Comparison of ENCODE assay signal across 28 mouse cellular contexts in genomic region chr2:130353889-130354288, GRCm38 (mm10). TPM values are rescaled to one million over a fixed set of nuclear protein-coding genes. Genes with fewer than 3 reads are reported as not detected.
DNase-seq lines count a peak whose midpoint lies in the region; ATAC-seq lines count a peak whose summit lies in the region.
"Had no signal": no experiment of that assay in that cellular context is flagged by ENCODE, and none has a peak within 500 bp of the region (broad histone marks: within the 10 kb centered on the region; RNA-seq: fewer than 3 reads in every experiment).

No protein-coding gene starts in this region.

- no peak for ATAC-seq in forebrain, embryonic 15.5 days (replicated peaks)
- ATAC-seq in forebrain, embryonic 13.5 days, result no peak
- ATAC-seq: forebrain, embryonic 16.5 days; hindbrain, embryonic 16.5 days; inflammation-experienced regulatory T-cells, adult 6 months had no signal

- H3K4me3 ChIP-seq in forebrain, embryonic 15.5 days, result no peak overlapping the region
- no peak overlapping the region for H3K4me3 ChIP-seq in forebrain, embryonic 13.5 days
- no peak overlapping the region for H3K4me3 ChIP-seq in heart, embryonic 10.5 days
- H3K4me3 ChIP-seq: embryonic facial prominence, embryonic 15.5 days; erythroblast, embryonic 14.5 days; forebrain, embryonic 10.5 days; heart, adult 2 months; heart, embryonic 13.5 days; hindbrain, embryonic 12.5 days had no signal

- peak; percentile 17 for DNase-seq in heart, postnatal 4 days
- no peak for DNase-seq in heart, embryonic 10.5 days (ENCODE audit: low spot score)
- peak; percentile 29 for DNase-seq in lung, postnatal 10 days
- no peak for DNase-seq in lung, adult 18-20 months
- no peak for DNase-seq in embryo, embryonic 10.5 days (ENCODE audit: low spot score)
- DNase-seq: adrenal gland, postnatal 10 days; cerebellum, adult 11-12 months; cerebellum, adult 9-10 months; cerebellum, postnatal 25 days; gastrocnemius, postnatal 10 days; heart, adult 2 months had no signal

- 74% methylated on average over 3 of the region's 3 CpGs for WGBS in forebrain, embryonic 15.5 days
- 78% methylated on average over 3 of the region's 3 CpGs for WGBS in forebrain, embryonic 13.5 days
- WGBS in heart, embryonic 10.5 days, result 60% methylated on average over 3 of the region's 3 CpGs

- H3K27me3 ChIP-seq in forebrain, embryonic 15.5 days, result no peaks in the 10 kb centered on the region
- H3K27me3 ChIP-seq in forebrain, embryonic 13.5 days, result no peaks in the 10 kb centered on the region
- H3K27me3 ChIP-seq in heart, embryonic 10.5 days (ENCODE audit: insufficient read depth, poor library complexity, severe bottlenecking), result peaks cover 22% of the 10 kb centered on the region

- H3K9ac ChIP-seq in forebrain, embryonic 15.5 days (replicated peaks), result no peak overlapping the region
- H3K9ac ChIP-seq in forebrain, embryonic 13.5 days, result no peak overlapping the region
- H3K9ac ChIP-seq: embryonic facial prominence, embryonic 15.5 days; heart, embryonic 13.5 days; hindbrain, embryonic 12.5 days had no signal

- H3K9me3 ChIP-seq in forebrain, embryonic 15.5 days, result no peaks in the 10 kb centered on the region
- no peaks in the 10 kb centered on the region for H3K9me3 ChIP-seq in forebrain, embryonic 13.5 days (replicated peaks)
- H3K9me3 ChIP-seq in heart, embryonic 10.5 days, result no peaks in the 10 kb centered on the region
- H3K9me3 ChIP-seq: embryonic facial prominence, embryonic 15.5 days; forebrain, embryonic 10.5 days; heart, embryonic 13.5 days; hindbrain, embryonic 12.5 days had no signal

- H3K27ac ChIP-seq in forebrain, embryonic 15.5 days (replicated peaks), result peak overlapping the region; percentile 69; the same call in 1 of the 2 replicates
- H3K27ac ChIP-seq in forebrain, embryonic 13.5 days, result no peak overlapping the region
- no peak overlapping the region for H3K27ac ChIP-seq in heart, embryonic 10.5 days
- H3K27ac ChIP-seq: embryonic facial prominence, embryonic 15.5 days; forebrain, embryonic 10.5 days; heart, adult 2 months; heart, embryonic 13.5 days; hindbrain, embryonic 12.5 days had no signal

- no peaks in the 10 kb centered on the region for H3K36me3 ChIP-seq in forebrain, embryonic 15.5 days
- no peaks in the 10 kb centered on the region for H3K36me3 ChIP-seq in forebrain, embryonic 13.5 days (ENCODE audit: poor library complexity, severe bottlenecking)
- H3K36me3 ChIP-seq in heart, embryonic 10.5 days, result no peaks in the 10 kb centered on the region
- H3K36me3 ChIP-seq: embryonic facial prominence, embryonic 15.5 days; forebrain, embryonic 10.5 days; heart, embryonic 13.5 days; hindbrain, embryonic 12.5 days had no signal

- H3K4me2 ChIP-seq in forebrain, embryonic 15.5 days (replicated peaks), result no peak overlapping the region
- H3K4me2 ChIP-seq in forebrain, embryonic 13.5 days, result no peak overlapping the region
- H3K4me2 ChIP-seq: embryonic facial prominence, embryonic 15.5 days; heart, embryonic 13.5 days; hindbrain, embryonic 12.5 days had no signal

- H3K4me1 ChIP-seq in forebrain, embryonic 15.5 days, result peaks cover 34% of the 10 kb centered on the region
- H3K4me1 ChIP-seq in forebrain, embryonic 13.5 days, result peaks cover 40% of the 10 kb centered on the region
- H3K4me1 ChIP-seq in heart, embryonic 10.5 days, result no peaks in the 10 kb centered on the region
- H3K4me1 ChIP-seq: embryonic facial prominence, embryonic 15.5 days; heart, embryonic 13.5 days had no signal

RNA-seq across cellular contexts. Expression of gene Cpxm1, which starts 43.5 kb away (rescaled TPM):
- 14.6 and 15.2 TPM in 2 replicates for polyA plus RNA-seq in forebrain, embryonic 15.5 days (2015; fragmentation: Nextera tagmentation; extraction: Ambion mirVana)
- 11.8 and 12.3 TPM in 2 replicates for polyA plus RNA-seq in forebrain, embryonic 13.5 days (2015; fragmentation: Nextera tagmentation; extraction: Ambion mirVana)
- 10 to 100 TPM in 1 of 2 experiments, 1 to 10 TPM in 1; 9.6 to 10.9 TPM for total RNA-seq in heart, postnatal 4 days (2021)
- 36.2 and 57.6 TPM in 2 replicates for polyA plus RNA-seq in heart, embryonic 10.5 days (2016; fragmentation: Nextera tagmentation; extraction: Ambion mirVana)
- polyA plus RNA-seq: erythroblast, embryonic 14.5 days had no signal

RNA-seq across cellular contexts. Expression of gene Gm28372, which starts 51.1 kb away (rescaled TPM):
- polyA plus RNA-seq in forebrain, embryonic 15.5 days (2015; fragmentation: Nextera tagmentation; extraction: Ambion mirVana), result 0.24 and 0.25 TPM in 2 replicates
- 0.09 and 0.34 TPM in 2 replicates for polyA plus RNA-seq in forebrain, embryonic 13.5 days (2015; fragmentation: Nextera tagmentation; extraction: Ambion mirVana)
- not detected for total RNA-seq in heart, postnatal 4 days (2021)
- polyA plus RNA-seq in heart, embryonic 10.5 days (2016; fragmentation: Nextera tagmentation; extraction: Ambion mirVana), result not detected in 2 replicates
- total RNA-seq: adrenal gland, postnatal 10 days; adrenal gland, postnatal 4 days; gastrocnemius, postnatal 10 days; gastrocnemius, postnatal 4 days; heart, adult 2 months; MEL had no signal
- polyA plus RNA-seq: C2C12; cortical plate, adult 2 months; embryonic facial prominence, embryonic 15.5 days; erythroblast, embryonic 14.5 days; forebrain, embryonic 16.5 days; frontal cortex, adult 2 months; heart, adult 2 months; heart, embryonic 13.5 days; heart, postnatal 0 days; hindbrain, embryonic 16.5 days; inflammation-experienced regulatory T-cells, adult 6 months had no signal

RNA-seq across cellular contexts. Expression of gene 1700020A23Rik, which starts 51.2 kb away (rescaled TPM):
- polyA plus RNA-seq in forebrain, embryonic 15.5 days (2015; fragmentation: Nextera tagmentation; extraction: Ambion mirVana), result 0.42 and 0.45 TPM in 2 replicates
- polyA plus RNA-seq in forebrain, embryonic 13.5 days (2015; fragmentation: Nextera tagmentation; extraction: Ambion mirVana), result 0.25 and 0.48 TPM in 2 replicates
- not detected for total RNA-seq in heart, postnatal 4 days (2021)
- 0.28 TPM in 1 of 2 replicates, not detected in the other for polyA plus RNA-seq in heart, embryonic 10.5 days (2016; fragmentation: Nextera tagmentation; extraction: Ambion mirVana)
- total RNA-seq: adrenal gland, postnatal 10 days; adrenal gland, postnatal 4 days; gastrocnemius, postnatal 10 days; gastrocnemius, postnatal 4 days; heart, adult 2 months; MEL had no signal
- polyA plus RNA-seq: C2C12; cortical plate, adult 2 months; erythroblast, embryonic 14.5 days; frontal cortex, adult 2 months; heart, adult 2 months; heart, embryonic 13.5 days; heart, postnatal 0 days; hindbrain, embryonic 12.5 days; inflammation-experienced regulatory T-cells, adult 6 months had no signal

RNA-seq across cellular contexts. Expression of gene Tmem239, which starts 52.4 kb away (rescaled TPM):
- not detected in 2 replicates for polyA plus RNA-seq in forebrain, embryonic 15.5 days (2015; fragmentation: Nextera tagmentation; extraction: Ambion mirVana)
- polyA plus RNA-seq in forebrain, embryonic 13.5 days (2015; fragmentation: Nextera tagmentation; extraction: Ambion mirVana), result not detected in 2 replicates
- total RNA-seq in heart, postnatal 4 days (2021), result not detected
- not detected in 2 replicates for polyA plus RNA-seq in heart, embryonic 10.5 days (2016; fragmentation: Nextera tagmentation; extraction: Ambion mirVana)
- total RNA-seq: adrenal gland, postnatal 10 days; adrenal gland, postnatal 4 days; gastrocnemius, postnatal 10 days; gastrocnemius, postnatal 4 days; heart, adult 2 months; MEL had no signal
- polyA plus RNA-seq: cortical plate, adult 2 months; embryonic facial prominence, embryonic 15.5 days; erythroblast, embryonic 14.5 days; forebrain, embryonic 10.5 days; frontal cortex, adult 2 months; heart, adult 2 months; heart, postnatal 0 days; hindbrain, embryonic 12.5 days; inflammation-experienced regulatory T-cells, adult 6 months had no signal

RNA-seq across cellular contexts. Expression of gene Ebf4, which starts 58.9 kb away (rescaled TPM):
- polyA plus RNA-seq in forebrain, embryonic 15.5 days (2015; fragmentation: Nextera tagmentation; extraction: Ambion mirVana), result 3.8 and 4.0 TPM in 2 replicates
- polyA plus RNA-seq in forebrain, embryonic 13.5 days (2015; fragmentation: Nextera tagmentation; extraction: Ambion mirVana), result 2.1 and 2.6 TPM in 2 replicates
- 1 to 10 TPM; 1.1 to 1.5 TPM for total RNA-seq in heart, postnatal 4 days (2021)
- polyA plus RNA-seq in heart, embryonic 10.5 days (2016; fragmentation: Nextera tagmentation; extraction: Ambion mirVana), result 0.42 and 1.1 TPM in 2 replicates
- polyA plus RNA-seq: erythroblast, embryonic 14.5 days; inflammation-experienced regulatory T-cells, adult 6 months had no signal

Comparison
In these comparisons a context has a peak if more than half of its experiments do, and no peak if none do; other contexts are left out.
1. DNase-seq: peak in heart, postnatal 4 days (single experiment) and lung, postnatal 10 days (single experiment); none in heart, embryonic 10.5 days (single experiment), lung, adult 18-20 months (0 of 2) and embryo, embryonic 10.5 days (single experiment).